Mouse (Mus musculus) forebrain, embryonic 15.5 days (tissue): ENCODE measurements around the gene Mroh3. TPM values are rescaled to one million over a fixed set of nuclear protein-coding genes. Genes with fewer than 3 reads are reported as not detected.

Source experiments
- ATAC-seq: fragments of 200-750 bp; cut with Nextera tagmentation; replicated peaks from 2 replicates; pipeline ENCODE4 v1.8.0; 2017; ENCODE audit warnings: mild to moderate bottlenecking, moderate TSS enrichment, moderate library complexity
- H3K27ac ChIP-seq: fragments of 300-500 bp; sonication (generic); replicated peaks from 2 replicates; pipeline ENCODE4 v1.5.1; 2015; ENCODE audit warnings: mild to moderate bottlenecking, inconsistent platforms
- H3K27me3 ChIP-seq: fragments of 300-500 bp; sonication (generic); 2 replicates; pipeline ENCODE4 v1.6.1; 2015; ENCODE audit warnings: inconsistent platforms
- H3K36me3 ChIP-seq: fragments of 300-500 bp; sonication (generic); 2 replicates; pipeline ENCODE4 v1.6.1; 2015; ENCODE audit warnings: mild to moderate bottlenecking, inconsistent platforms
- H3K4me1 ChIP-seq: fragments of 300-500 bp; sonication (generic); 2 replicates; pipeline ENCODE4 v1.6.1; 2015; ENCODE audit warnings: inconsistent platforms
- H3K4me2 ChIP-seq: fragments of 300-500 bp; sonication (generic); replicated peaks from 2 replicates; pipeline ENCODE4 v1.6.1; 2015; ENCODE audit warnings: mild to moderate bottlenecking, inconsistent platforms
- H3K4me3 ChIP-seq: fragments of 300-500 bp; sonication (generic); 2 replicates; pipeline ENCODE4 v1.5.1; 2015; ENCODE audit warnings: mild to moderate bottlenecking, inconsistent platforms
- H3K9ac ChIP-seq: fragments of 300-500 bp; sonication (generic); replicated peaks from 2 replicates; pipeline ENCODE4 v1.6.1; 2015; ENCODE audit warnings: mild to moderate bottlenecking, inconsistent platforms
- H3K9me3 ChIP-seq: fragments of 300-500 bp; sonication (generic); 2 replicates; pipeline ENCODE4 v1.6.1; 2016; ENCODE audit warnings: inconsistent platforms
- WGBS: fragments of 180-500 bp; shearing (Covaris S2); methylation state at CpG from one replicate; pipeline ENCODE4 v1.1.7; 2015; ENCODE audit warnings: mixed read lengths; 5-methylcytosine and 5-hydroxymethylcytosine counted together
- polyA plus RNA-seq: library from polyadenylated mRNA; unstranded; fragments of >200 nt; fragmentation: Nextera tagmentation; extraction: Ambion mirVana; gene quantifications from 2 replicates; pipeline ENCODE4 v1.2.1, GENCODE M21; 2015

The Mroh3 gene
- polyA plus RNA-seq, 1 experiment from 2014 or later = not detected

DNA sequence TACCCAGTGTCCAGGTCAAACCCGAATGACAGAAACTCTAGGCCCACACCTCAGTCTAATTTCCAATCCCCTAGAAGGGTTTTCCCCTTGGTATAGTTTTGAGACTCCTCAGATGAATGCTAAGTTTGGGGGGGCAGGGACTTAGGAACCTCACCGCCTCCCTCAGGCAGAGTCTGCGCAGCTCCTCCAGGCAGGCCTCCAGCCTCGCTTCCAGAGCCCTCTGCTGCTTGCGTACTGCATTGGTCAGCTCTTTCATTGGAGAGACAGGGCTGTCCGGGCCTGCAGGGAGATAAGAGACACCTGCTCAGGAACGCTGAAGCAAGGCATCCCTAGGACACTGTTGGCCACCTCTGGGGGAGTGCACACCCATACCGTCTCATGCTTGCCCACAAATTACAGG lies 14.0 kb upstream of the Mroh3 start:
- no peak overlapping the region for H3K27ac ChIP-seq
- no peaks in the 10 kb centered on the region for H3K27me3 ChIP-seq
- H3K9me3 ChIP-seq = no peaks in the 10 kb centered on the region
- H3K4me2 ChIP-seq = no peak overlapping the region
- no peak overlapping the region for H3K4me3 ChIP-seq
- 98% methylated on average over 8 of the region's 8 CpGs for WGBS
- no peak overlapping the region for H3K9ac ChIP-seq
- H3K4me1 ChIP-seq = peaks cover 35% of the 10 kb centered on the region
- no peaks in the 10 kb centered on the region for H3K36me3 ChIP-seq
- ATAC-seq = no peak

DNA sequence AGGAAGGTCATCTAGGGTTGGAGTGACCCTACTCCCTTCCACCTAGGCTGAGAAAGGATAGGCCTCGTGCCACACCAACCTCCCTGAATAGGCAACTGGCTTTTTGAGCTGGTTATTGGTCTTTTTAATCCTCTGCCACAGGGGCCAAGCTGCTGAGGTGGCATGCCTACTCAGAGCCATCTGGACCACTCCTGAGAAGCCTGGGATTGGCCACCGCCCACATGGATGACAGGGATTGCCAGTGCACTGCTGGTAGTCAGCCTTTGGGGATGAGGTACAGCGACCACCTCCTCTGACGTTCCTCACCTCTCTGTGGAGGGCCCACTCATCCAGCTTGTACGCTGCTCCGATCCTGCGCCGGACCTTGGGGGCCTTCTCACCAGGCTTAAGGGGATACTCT lies 13.2 kb upstream of the Mroh3 start:
- no peak overlapping the region for H3K4me3 ChIP-seq
- H3K9ac ChIP-seq = no peak overlapping the region
- no peaks in the 10 kb centered on the region for H3K36me3 ChIP-seq
- 94% methylated on average over 8 of the region's 8 CpGs for WGBS
- ATAC-seq = no peak
- peaks cover 28% of the 10 kb centered on the region for H3K4me1 ChIP-seq
- H3K27me3 ChIP-seq = no peaks in the 10 kb centered on the region
- H3K4me2 ChIP-seq = no peak overlapping the region
- no peaks in the 10 kb centered on the region for H3K9me3 ChIP-seq
- no peak overlapping the region for H3K27ac ChIP-seq

DNA sequence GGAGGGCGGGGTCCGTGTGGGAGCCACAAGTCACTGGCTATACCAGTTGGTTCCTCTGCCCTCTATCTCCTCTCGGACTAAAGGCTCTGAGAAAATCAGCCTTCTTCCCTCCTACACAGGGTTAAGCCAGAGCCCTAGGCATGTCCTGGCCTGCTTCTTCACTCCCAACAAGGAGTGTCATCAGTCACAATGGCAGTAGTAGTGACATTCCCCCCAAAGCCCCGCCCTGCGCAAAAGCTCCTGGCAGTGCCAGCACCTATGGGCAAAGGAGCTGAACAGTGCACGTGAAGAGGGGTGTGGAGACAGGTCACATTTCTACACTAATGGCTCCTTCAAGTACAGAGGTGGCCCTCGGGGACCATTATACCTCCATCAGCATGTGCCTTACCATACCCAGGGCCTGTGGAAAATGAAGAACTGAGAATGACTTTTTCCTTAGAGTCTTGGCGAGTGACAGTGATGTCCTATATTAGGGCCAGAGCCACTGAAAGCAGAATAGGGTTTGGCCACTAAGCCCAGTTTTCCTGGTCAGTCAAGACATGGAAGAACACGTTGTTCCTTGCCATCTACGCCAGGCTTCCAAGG lies 11.2 kb upstream of the Mroh3 start:
- WGBS = 93% methylated on average over 10 of the region's 10 CpGs
- Histone ChIP-seq H3K27ac (no peak overlapping the region), H3K4me2 (no peak overlapping the region), H3K36me3 (peaks cover 6% of the 10 kb centered on the region; the same call in 1 of the 2 replicates), H3K27me3 (no peaks in the 10 kb centered on the region), H3K4me3 (no peak overlapping the region), H3K4me1 (peaks cover 10% of the 10 kb centered on the region), H3K9me3 (no peaks in the 10 kb centered on the region), H3K9ac (no peak overlapping the region)
- no peak for ATAC-seq

DNA sequence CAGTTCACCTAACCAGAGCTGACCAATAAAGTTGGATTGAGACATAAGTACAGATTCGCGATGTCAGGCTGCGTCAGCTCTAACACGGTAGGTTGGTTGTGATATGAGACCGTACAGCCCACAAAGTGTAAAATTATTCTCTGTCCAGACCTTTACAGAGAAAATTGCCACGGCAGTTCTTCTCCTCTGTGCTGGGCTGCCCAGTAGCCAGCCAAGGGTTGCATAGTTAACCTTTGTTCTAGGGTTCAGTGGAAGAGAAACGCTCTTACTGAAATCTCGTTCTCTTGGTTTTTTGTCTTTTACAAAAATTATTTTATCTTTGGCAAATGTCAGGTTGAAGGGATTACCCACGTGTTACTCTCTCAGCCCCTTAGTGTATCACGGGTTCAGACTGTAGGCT lies 9.8 kb upstream of the Mroh3 start:
- Histone ChIP-seq H3K9me3 (no peaks in the 10 kb centered on the region), H3K27ac (no peak overlapping the region), H3K27me3 (no peaks in the 10 kb centered on the region), H3K4me1 (no peaks in the 10 kb centered on the region), H3K36me3 (peaks cover 7% of the 10 kb centered on the region; the same call in 1 of the 2 replicates), H3K4me2 (no peak overlapping the region), H3K9ac (no peak overlapping the region), H3K4me3 (no peak overlapping the region)
- no peak for ATAC-seq
- 93% methylated on average over 10 of the region's 10 CpGs for WGBS

DNA sequence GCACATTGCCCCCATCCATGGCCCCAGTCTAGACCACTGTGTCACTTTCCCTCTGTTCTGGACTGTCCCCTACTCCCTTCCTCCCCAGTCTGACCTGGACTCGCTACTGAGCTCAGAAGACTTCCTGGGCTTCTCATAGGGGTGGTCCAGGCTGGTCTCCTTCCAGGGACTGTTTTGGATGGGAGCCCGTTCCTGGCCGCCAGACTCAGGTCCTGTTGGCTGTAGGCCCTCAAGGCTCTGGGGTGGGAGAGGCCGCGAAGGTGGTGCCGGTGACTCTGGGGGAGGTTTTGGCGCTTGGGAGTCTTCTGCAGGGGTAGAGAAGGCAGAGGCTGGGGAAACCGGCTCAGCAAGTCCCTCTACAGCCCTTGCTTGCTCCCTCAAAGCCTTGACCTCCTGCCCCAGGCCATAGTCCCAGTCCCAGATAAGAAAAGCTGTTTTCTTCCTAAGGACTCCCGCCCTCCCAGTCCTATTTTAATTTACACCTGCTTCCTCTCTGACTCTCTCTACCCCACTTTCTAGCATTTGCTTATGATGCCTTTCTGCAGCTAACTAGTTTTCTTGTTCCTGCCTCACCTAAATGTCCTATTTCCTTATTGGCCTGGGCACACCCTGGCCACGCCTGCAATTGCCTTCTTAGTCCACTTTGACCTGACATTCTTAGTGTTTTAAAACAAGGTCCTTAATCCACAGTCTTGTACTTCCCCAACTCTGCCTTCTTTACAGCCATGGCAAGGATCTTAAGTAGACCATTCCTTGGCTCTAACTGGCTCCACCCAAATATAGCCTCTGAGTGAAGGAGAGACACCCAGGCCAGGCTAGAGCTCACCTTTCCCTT lies 7.6 kb upstream of the Mroh3 start:
- 80% methylated on average over 10 of the region's 10 CpGs for WGBS
- peaks cover 20% of the 10 kb centered on the region; the same call in 1 of the 2 replicates for H3K36me3 ChIP-seq
- no peak for ATAC-seq

DNA sequence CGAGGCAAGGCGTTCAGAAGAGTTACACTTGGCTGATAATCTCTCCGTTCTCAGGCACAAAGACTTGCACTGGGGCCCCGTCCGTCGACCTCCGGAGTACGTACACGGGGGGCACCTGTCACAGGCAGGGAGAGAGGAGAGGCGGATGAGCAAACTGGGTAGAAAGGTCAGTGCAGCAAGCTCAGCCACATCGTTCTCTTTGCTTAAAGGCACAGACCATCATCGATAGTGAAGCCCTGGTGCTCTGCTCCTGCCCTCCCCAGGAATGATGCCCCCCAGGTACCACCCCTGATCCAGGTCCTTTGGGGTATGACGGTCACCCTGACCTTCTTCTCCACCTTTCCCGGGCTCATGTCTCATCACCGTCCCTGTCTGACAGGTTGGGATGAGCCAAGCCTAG lies 1.7 kb upstream of the Mroh3 start:
- Histone ChIP-seq H3K4me1 (no peaks in the 10 kb centered on the region), H3K36me3 (peaks cover 17% of the 10 kb centered on the region; the same call in 1 of the 2 replicates), H3K27ac (no peak overlapping the region), H3K4me2 (no peak overlapping the region), H3K9me3 (no peaks in the 10 kb centered on the region), H3K9ac (no peak overlapping the region), H3K27me3 (no peaks in the 10 kb centered on the region), H3K4me3 (no peak overlapping the region)
- 78% methylated on average over 15 of the region's 15 CpGs for WGBS
- ATAC-seq = no peak

More for the DNA sequence above, 7.6 kb upstream of the Mroh3 start:
- no peak overlapping the region for H3K9ac ChIP-seq
- no peak overlapping the region for H3K4me3 ChIP-seq
- no peak overlapping the region for H3K4me2 ChIP-seq
- H3K27ac ChIP-seq = no peak overlapping the region
- no peaks in the 10 kb centered on the region for H3K9me3 ChIP-seq
- no peaks in the 10 kb centered on the region for H3K4me1 ChIP-seq
- H3K27me3 ChIP-seq = no peaks in the 10 kb centered on the region

DNA sequence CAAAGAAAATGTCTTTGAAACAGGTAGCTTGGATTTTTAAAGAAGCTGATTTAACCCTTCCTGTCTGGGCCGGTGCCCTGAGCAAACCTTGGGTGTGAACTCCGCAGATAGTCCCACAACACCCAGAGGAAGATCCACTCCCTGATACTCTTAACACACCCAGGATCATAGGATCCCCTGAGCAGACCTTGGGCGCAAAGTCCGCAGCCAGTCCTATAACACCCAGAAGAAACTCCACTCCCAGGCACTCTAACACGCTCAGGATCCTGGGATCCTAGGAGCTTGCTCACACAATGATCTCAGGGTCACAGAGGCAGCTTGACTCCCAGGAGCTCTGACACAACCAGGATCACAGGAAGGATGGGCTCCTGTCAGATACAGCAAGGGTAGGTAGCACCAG lies 22.6 kb downstream of the Mroh3 start:
- Histone ChIP-seq H3K4me2 (no peak overlapping the region), H3K36me3 (no peaks in the 10 kb centered on the region), H3K9ac (no peak overlapping the region), H3K27me3 (no peaks in the 10 kb centered on the region), H3K27ac (no peak overlapping the region), H3K4me1 (no peaks in the 10 kb centered on the region), H3K4me3 (no peak overlapping the region), H3K9me3 (no peaks in the 10 kb centered on the region)
- no peak for ATAC-seq
- WGBS = 96% methylated on average over 5 of the region's 5 CpGs

DNA sequence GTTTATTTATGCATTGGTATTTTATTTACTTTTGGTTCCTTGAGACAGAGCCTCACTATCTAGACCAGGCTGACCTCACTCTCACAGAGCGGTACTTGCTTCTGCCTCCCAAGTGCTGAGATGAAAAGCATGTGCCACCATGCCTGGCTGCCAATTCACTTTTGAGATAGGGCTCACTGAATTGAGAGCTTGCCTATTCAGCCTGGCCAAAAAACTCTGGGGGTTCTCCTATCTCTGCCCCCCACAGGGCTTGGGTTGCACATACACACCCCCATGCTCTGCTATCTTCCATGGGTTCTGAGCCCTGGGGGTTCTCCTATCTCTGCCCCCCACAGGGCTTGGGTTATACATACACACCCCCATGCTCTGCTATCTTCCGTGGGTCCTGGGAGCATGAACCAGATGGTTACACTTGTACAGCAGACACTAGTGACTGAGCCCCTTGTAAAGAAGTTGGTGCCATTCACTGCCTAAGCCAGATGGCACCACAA lies 33.1 kb downstream of the Mroh3 start:
- peaks cover 12% of the 10 kb centered on the region; the same call in 1 of the 2 replicates for H3K4me1 ChIP-seq
- 56% methylated on average over 2 of the region's 2 CpGs for WGBS
- H3K4me3 ChIP-seq = no peak overlapping the region
- peaks cover 28% of the 10 kb centered on the region for H3K36me3 ChIP-seq
- peak overlapping the region; percentile 52 for H3K27ac ChIP-seq
- no peak overlapping the region for H3K4me2 ChIP-seq
- H3K9me3 ChIP-seq = no peaks in the 10 kb centered on the region
- peak; percentile 36; the same call in 1 of the 2 replicates for ATAC-seq
- no peaks in the 10 kb centered on the region for H3K27me3 ChIP-seq
- H3K9ac ChIP-seq = no peak overlapping the region

DNA sequence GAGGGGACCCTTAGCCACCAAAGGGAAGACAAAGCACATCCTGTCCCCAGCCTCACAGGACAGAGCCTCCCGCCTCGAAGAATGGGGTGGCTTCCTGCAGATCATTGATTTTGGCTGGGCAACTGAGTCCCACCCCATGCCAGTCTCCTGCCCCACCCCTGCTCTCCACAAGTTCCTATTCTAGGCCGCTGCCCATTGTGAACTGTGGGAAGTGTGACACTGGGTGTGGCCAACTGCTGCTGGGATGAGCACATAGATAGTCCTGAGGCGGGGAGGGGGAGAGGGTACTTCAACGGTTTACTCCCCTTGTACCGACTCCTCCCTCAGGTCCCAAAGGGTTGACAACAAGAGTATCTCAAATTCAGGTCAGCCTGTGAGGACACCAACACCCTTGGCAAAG lies 33.9 kb downstream of the Mroh3 start:
- H3K27me3 ChIP-seq = no peaks in the 10 kb centered on the region
- no peak for ATAC-seq
- WGBS = 78% methylated on average over 6 of the region's 6 CpGs
- H3K36me3 ChIP-seq = peaks cover 36% of the 10 kb centered on the region
- no peak overlapping the region for H3K9ac ChIP-seq
- H3K4me2 ChIP-seq = no peak overlapping the region
- peaks cover 18% of the 10 kb centered on the region; the same call in 1 of the 2 replicates for H3K4me1 ChIP-seq
- H3K9me3 ChIP-seq = no peaks in the 10 kb centered on the region
- no peak overlapping the region for H3K4me3 ChIP-seq
- peak overlapping the region; percentile 35; the same call in 1 of the 2 replicates for H3K27ac ChIP-seq

DNA sequence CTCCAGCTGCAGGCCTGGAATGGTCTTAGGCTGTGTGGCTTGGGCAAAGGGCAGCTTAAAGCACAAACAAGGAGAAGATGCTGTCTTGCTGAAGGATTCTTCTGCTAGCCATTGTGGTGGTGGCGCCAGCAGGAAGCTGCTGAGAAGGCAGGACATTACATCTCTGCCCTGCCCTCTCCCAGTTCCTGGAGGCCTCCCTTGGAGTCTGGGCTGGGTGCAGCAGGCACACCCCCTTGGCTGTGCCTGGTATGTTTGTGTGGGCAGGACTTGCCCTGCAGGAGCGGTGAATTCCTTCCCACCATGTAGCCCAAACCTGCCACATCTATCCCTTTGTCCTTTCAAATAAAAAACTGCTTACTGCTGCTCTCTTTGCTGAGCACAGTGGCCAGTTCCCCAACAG lies 35.5 kb downstream of the Mroh3 start:
- Histone ChIP-seq H3K9ac (no peak overlapping the region), H3K4me3 (no peak overlapping the region), H3K36me3 (peaks cover 52% of the 10 kb centered on the region), H3K9me3 (no peaks in the 10 kb centered on the region), H3K27ac (0 out of 2 replicates have a peak overlapping the region, but pooled peaks have one; percentile 11), H3K4me2 (no peak overlapping the region), H3K27me3 (no peaks in the 10 kb centered on the region), H3K4me1 (peaks cover 21% of the 10 kb centered on the region; the same call in 1 of the 2 replicates)
- WGBS = 87% methylated on average over 2 of the region's 2 CpGs
- no peak for ATAC-seq

DNA sequence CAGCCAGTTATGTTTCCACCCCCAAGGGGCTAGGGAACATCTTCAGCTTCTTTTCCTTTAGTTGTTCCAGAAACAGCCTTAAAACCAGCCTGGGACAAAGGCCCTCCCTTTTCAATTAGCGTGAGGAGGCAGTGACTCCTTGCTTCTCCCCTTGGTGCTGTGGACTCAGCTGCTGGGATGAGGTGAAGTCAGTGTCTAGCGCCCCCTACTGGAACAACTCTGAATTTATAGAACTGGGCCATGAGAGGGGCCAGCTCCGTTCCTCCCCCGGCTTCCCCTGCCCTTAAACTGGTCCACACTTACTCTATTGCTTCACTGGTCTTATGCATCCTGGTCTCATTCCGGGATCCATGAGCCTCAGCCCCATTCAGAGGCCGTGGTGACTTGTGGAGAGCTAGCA lies 37.4 kb downstream of the Mroh3 start:
- Histone ChIP-seq H3K9me3 (no peaks in the 10 kb centered on the region), H3K27ac (no peak overlapping the region), H3K27me3 (no peaks in the 10 kb centered on the region), H3K9ac (no peak overlapping the region), H3K36me3 (peaks cover 69% of the 10 kb centered on the region), H3K4me1 (peaks cover 18% of the 10 kb centered on the region; the same call in 1 of the 2 replicates), H3K4me2 (no peak overlapping the region), H3K4me3 (no peak overlapping the region)
- 29% methylated on average over 6 of the region's 6 CpGs for WGBS
- no peak for ATAC-seq

DNA sequence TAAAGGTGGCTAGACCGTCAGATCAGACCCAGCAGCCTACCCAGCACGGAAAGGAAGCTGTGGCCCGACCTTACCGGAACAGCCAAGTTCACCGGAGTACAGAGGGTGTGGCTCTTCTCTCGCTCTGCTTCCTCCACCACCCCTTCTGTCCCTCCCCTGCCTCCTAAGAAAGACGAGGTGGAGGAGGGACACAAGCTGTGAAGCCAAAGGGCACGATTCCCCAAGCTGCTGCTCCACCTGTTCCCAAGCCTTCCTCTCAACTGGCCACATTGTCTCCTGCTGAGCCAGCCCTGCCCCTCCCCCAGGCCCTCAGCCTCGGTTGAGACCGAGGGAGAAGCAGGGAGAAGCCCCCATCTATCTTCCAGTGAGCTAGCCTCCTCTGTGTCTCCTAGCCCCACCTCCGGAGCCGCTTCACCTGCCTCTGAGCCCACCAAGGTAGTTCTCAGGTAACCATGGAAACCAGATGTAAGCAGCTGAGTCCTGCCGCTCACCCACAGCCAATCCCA lies 38.5 kb downstream of the Mroh3 start:
- 14% methylated on average over 13 of the region's 13 CpGs for WGBS
- no peak overlapping the region for H3K4me2 ChIP-seq
- H3K9me3 ChIP-seq = no peaks in the 10 kb centered on the region
- peaks cover 9% of the 10 kb centered on the region; the same call in 1 of the 2 replicates for H3K4me1 ChIP-seq
- no peak for ATAC-seq
- H3K36me3 ChIP-seq = peaks cover 77% of the 10 kb centered on the region
- H3K9ac ChIP-seq = no peak overlapping the region
- H3K27me3 ChIP-seq = no peaks in the 10 kb centered on the region
- H3K27ac ChIP-seq = 0 out of 2 replicates have a peak overlapping the region, but pooled peaks have one; percentile 29
- H3K4me3 ChIP-seq = no peak overlapping the region
